Mouse (Mus musculus): ENCODE data around the gene Dio1. TPM values are rescaled to one million over a fixed set of nuclear protein-coding genes. Genes with fewer than 3 reads are reported as not detected.

Dio1 gene
- total and polyA plus RNA-seq, 2 experiments from 2014 or later: not detected

GRCm38 (mm10) chr4:107323113-107323512, 16.1 kb upstream of the Dio1 start:
- Histone ChIP-seq H3K4me3 (ENCODE audit: low read depth, low read length) (no peak overlapping the region), H3K9me3 (ENCODE audit: low read length) (no peaks in the 10 kb centered on the region), H3K36me3 (ENCODE audit: insufficient read depth) (peaks cover 53% of the 10 kb centered on the region), H3K27me3 (ENCODE audit: insufficient read depth, low read length) (no peaks in the 10 kb centered on the region), H3K4me1 (ENCODE audit: insufficient read depth) (no peaks in the 10 kb centered on the region), H3K4me2 (ENCODE audit: low read depth) (no peak overlapping the region), H3K9ac (no peak overlapping the region), H3K27ac (ENCODE audit: low read depth, low read length) (no peak overlapping the region)
- no peak for TF ChIP-seq CTCF (IDR thresholded peaks at IDR 0.05; ENCODE audit: low read depth)
- DNase-seq: no peak
- 97% methylated on average over 2 of the region's 2 CpGs for WGBS
- no peak for ATAC-seq

GRCm38 (mm10) chr4:107321041-107321440, 14.1 kb upstream of the Dio1 start:
- ATAC-seq: no peak
- peaks cover 60% of the 10 kb centered on the region for H3K36me3 ChIP-seq (ENCODE audit: insufficient read depth)
- H3K27me3 ChIP-seq (ENCODE audit: insufficient read depth, low read length): no peaks in the 10 kb centered on the region
- H3K27ac ChIP-seq (ENCODE audit: low read depth, low read length): no peak overlapping the region
- DNase-seq: no peak
- no peaks in the 10 kb centered on the region for H3K9me3 ChIP-seq (ENCODE audit: low read length)
- no peak for TF ChIP-seq CTCF (IDR thresholded peaks at IDR 0.05; ENCODE audit: low read depth)
- no peak overlapping the region for H3K4me3 ChIP-seq (ENCODE audit: low read depth, low read length)
- H3K4me1 ChIP-seq (ENCODE audit: insufficient read depth): no peaks in the 10 kb centered on the region
- H3K4me2 ChIP-seq (ENCODE audit: low read depth): no peak overlapping the region
- no peak overlapping the region for H3K9ac ChIP-seq
- WGBS: 77% methylated on average over 2 of the region's 2 CpGs

- DNase-seq: no peak
- Histone ChIP-seq H3K9ac (no peak overlapping the region), H3K9me3 (ENCODE audit: low read length) (no peaks in the 10 kb centered on the region), H3K4me2 (ENCODE audit: low read depth) (no peak overlapping the region), H3K36me3 (ENCODE audit: insufficient read depth) (peaks cover 55% of the 10 kb centered on the region), H3K27ac (ENCODE audit: low read depth, low read length) (no peak overlapping the region), H3K27me3 (ENCODE audit: insufficient read depth, low read length) (no peaks in the 10 kb centered on the region), H3K4me1 (ENCODE audit: insufficient read depth) (peaks cover 7% of the 10 kb centered on the region; the same call in 1 of the 2 replicates), H3K4me3 (ENCODE audit: low read depth, low read length) (no peak overlapping the region)
- no peak for TF ChIP-seq CTCF (IDR thresholded peaks at IDR 0.05; ENCODE audit: low read depth)
- 77% methylated on average over 8 of the region's 8 CpGs for whole genome bisulfite sequencing
- no peak for ATAC-seq
Observed at GRCm38 (mm10) chr4:107318646-107319045, 11.7 kb upstream of the Dio1 start.

- H3K36me3 ChIP-seq (ENCODE audit: insufficient read depth): peaks cover 22% of the 10 kb centered on the region
- peaks cover 12% of the 10 kb centered on the region; the same call in 1 of the 2 replicates for H3K4me1 ChIP-seq (ENCODE audit: insufficient read depth)
- DNase-seq: no peak
- TF ChIP-seq CTCF (IDR thresholded peaks at IDR 0.05; ENCODE audit: low read depth): no peak; the same call in 1 of the 2 replicates
- H3K4me3 ChIP-seq (ENCODE audit: low read depth, low read length): peak overlapping the region; percentile 65
- H3K9ac ChIP-seq: peak overlapping the region; percentile 54
- H3K4me2 ChIP-seq (ENCODE audit: low read depth): peak overlapping the region; percentile 61
- no peak overlapping the region for H3K27ac ChIP-seq (ENCODE audit: low read depth, low read length)
- WGBS: 6% methylated on average over 7 of the region's 7 CpGs
- ATAC-seq: peak; percentile 65
- H3K9me3 ChIP-seq (ENCODE audit: low read length): no peaks in the 10 kb centered on the region
- H3K27me3 ChIP-seq (ENCODE audit: insufficient read depth, low read length): no peaks in the 10 kb centered on the region
Observed at GRCm38 (mm10) chr4:107314479-107314805, 7.5 kb upstream of the Dio1 start.

GRCm38 (mm10) chr4:107313690-107314478, 6.9 kb upstream of the Dio1 start, which contains the start of gene Yipf1:
Gene Yipf1, plus strand, starts transcription at chr4:107314363.
- Histone ChIP-seq H3K4me1 (ENCODE audit: insufficient read depth) (peaks cover 12% of the 10 kb centered on the region; the same call in 1 of the 2 replicates), H3K4me3 (ENCODE audit: low read depth, low read length) (peak within 1 kb of the TSS; percentile 65), H3K9ac (peak within 1 kb of the TSS; percentile 54), H3K27me3 (ENCODE audit: insufficient read depth, low read length) (no peaks in the 10 kb centered on the region), H3K9me3 (ENCODE audit: low read length) (no peaks in the 10 kb centered on the region), H3K4me2 (ENCODE audit: low read depth) (peak within 1 kb of the TSS; percentile 61), H3K36me3 (ENCODE audit: insufficient read depth) (peaks cover 17% of the 10 kb centered on the region; the same call in 1 of the 2 replicates), H3K27ac (ENCODE audit: low read depth, low read length) (no peak within 1 kb of the TSS)
- peak; percentile 55 for TF ChIP-seq CTCF (IDR thresholded peaks at IDR 0.05; ENCODE audit: low read depth)
- peak; percentile 96 for ATAC-seq
- peak; percentile 91 for DNase-seq
- under 1% methylated on average over 29 of the region's 29 CpGs for WGBS

- WGBS: 63% methylated on average over 3 of the region's 3 CpGs
- Histone ChIP-seq H3K4me3 (ENCODE audit: low read depth, low read length) (no peak overlapping the region), H3K27me3 (ENCODE audit: insufficient read depth, low read length) (no peaks in the 10 kb centered on the region), H3K4me1 (ENCODE audit: insufficient read depth) (no peaks in the 10 kb centered on the region), H3K9ac (no peak overlapping the region), H3K4me2 (ENCODE audit: low read depth) (no peak overlapping the region), H3K36me3 (ENCODE audit: insufficient read depth) (no peaks in the 10 kb centered on the region), H3K27ac (ENCODE audit: low read depth, low read length) (no peak overlapping the region), H3K9me3 (ENCODE audit: low read length) (no peaks in the 10 kb centered on the region)
- ATAC-seq (no peak), DNase-seq (no peak)
- no peak for TF ChIP-seq CTCF (IDR thresholded peaks at IDR 0.05; ENCODE audit: low read depth)
Observed at GRCm38 (mm10) chr4:107303531-107303930, 3.4 kb downstream of the Dio1 start.

GRCm38 (mm10) chr4:107302832-107303231, 4.1 kb downstream of the Dio1 start:
- 86% methylated on average over 4 of the region's 4 CpGs for WGBS
- no peak overlapping the region for H3K9ac ChIP-seq
- no peak overlapping the region for H3K27ac ChIP-seq (ENCODE audit: low read depth, low read length)
- H3K4me1 ChIP-seq (ENCODE audit: insufficient read depth): no peaks in the 10 kb centered on the region
- no peaks in the 10 kb centered on the region for H3K9me3 ChIP-seq (ENCODE audit: low read length)
- H3K36me3 ChIP-seq (ENCODE audit: insufficient read depth): no peaks in the 10 kb centered on the region
- no peak overlapping the region for H3K4me3 ChIP-seq (ENCODE audit: low read depth, low read length)
- no peak for ATAC-seq
- H3K27me3 ChIP-seq (ENCODE audit: insufficient read depth, low read length): no peaks in the 10 kb centered on the region
- TF ChIP-seq CTCF (IDR thresholded peaks at IDR 0.05; ENCODE audit: low read depth): no peak
- DNase-seq: no peak
- no peak overlapping the region for H3K4me2 ChIP-seq (ENCODE audit: low read depth)

Measured in forebrain, postnatal 0 days (tissue).